Mouse (Mus musculus): ENCODE results near the gene Specc1. TPM values are rescaled to one million over a fixed set of nuclear protein-coding genes. Genes with fewer than 3 reads are reported as not detected.

Specc1 gene
- polyA plus RNA-seq, 1 experiment from 2014 or later: 16.6 TPM

GRCm38 (mm10) chr11:62269097-62269496 lies 312.5 kb downstream of the Specc1 start:
- Histone ChIP-seq H3K4me3 (no peak overlapping the region), H3K9ac (no peak overlapping the region), H3K27me3 (replicated peaks) (0 out of 2 replicates have a peak, but pooled peaks cover 18% of the 10 kb centered on the region), H3K9me3 (replicated peaks) (no peaks in the 10 kb centered on the region), H3K4me2 (no peak overlapping the region), H3K27ac (ENCODE audit: poor library complexity, severe bottlenecking) (no peak overlapping the region), H3K4me1 (replicated peaks) (peaks cover 13% of the 10 kb centered on the region), H3K36me3 (no peaks in the 10 kb centered on the region)
- WGBS: 66% methylated on average over 12 of the region's 12 CpGs
- no peak for ATAC-seq (ENCODE audit: insufficient number of reproducible peaks, low FRiP score)

GRCm38 (mm10) chr11:62270851-62271250 lies 314.3 kb downstream of the Specc1 start:
- Histone ChIP-seq H3K9me3 (replicated peaks) (no peaks in the 10 kb centered on the region), H3K27ac (ENCODE audit: poor library complexity, severe bottlenecking) (no peak overlapping the region), H3K9ac (no peak overlapping the region), H3K4me2 (no peak overlapping the region), H3K4me3 (no peak overlapping the region), H3K36me3 (no peaks in the 10 kb centered on the region), H3K4me1 (replicated peaks) (peaks cover 11% of the 10 kb centered on the region), H3K27me3 (replicated peaks) (0 out of 2 replicates have a peak, but pooled peaks cover 11% of the 10 kb centered on the region)
- WGBS: 46% methylated on average over 5 of the region's 5 CpGs
- no peak for ATAC-seq (ENCODE audit: insufficient number of reproducible peaks, low FRiP score)

Other genes with a start within 250 kb of the Specc1 start
- not detected in 2 replicates for gene Slc5a10, start 235.9 kb upstream of the Specc1 start, polyA plus RNA-seq (2016; fragmentation: Nextera tagmentation; extraction: Ambion mirVana)
- gene Prpsap2, start 194.7 kb upstream of the Specc1 start, polyA plus RNA-seq (2016; fragmentation: Nextera tagmentation; extraction: Ambion mirVana): 16.4 and 20.0 TPM in 2 replicates
- gene Ulk2, start 101.7 kb upstream of the Specc1 start, polyA plus RNA-seq (2016; fragmentation: Nextera tagmentation; extraction: Ambion mirVana): 17.0 and 18.8 TPM in 2 replicates
- gene Akap10, start 26.5 kb upstream of the Specc1 start, polyA plus RNA-seq (2016; fragmentation: Nextera tagmentation; extraction: Ambion mirVana): 17.0 and 17.4 TPM in 2 replicates